Mouse (Mus musculus) cerebellum, adult 2 months (tissue): ENCODE results near the gene Unc5b. TPM values are rescaled to one million over a fixed set of nuclear protein-coding genes. Genes with fewer than 3 reads are reported as not detected.

Experiments
- DNase-seq, 2 experiments: peaks; one replicate each; pipeline ENCODE4 v3.0.0; 2021
- H3K27ac ChIP-seq: fragments of 200-500 bp; 2 replicates; pipeline ENCODE4 v1.5.1; 2012; ENCODE audit warnings: low read length, control low read depth, inconsistent platforms; ENCODE audit not compliant: insufficient read depth
- H3K27me3 ChIP-seq: fragments of 200-500 bp; 2 replicates; pipeline ENCODE4 v1.6.1; 2012; ENCODE audit warnings: inconsistent platforms, mild to moderate bottlenecking, low read length, moderate library complexity; ENCODE audit not compliant: control insufficient read depth, insufficient read depth
- H3K4me1 ChIP-seq: fragments of 200-500 bp; 2 replicates; pipeline ENCODE4 v1.6.1; 2011; ENCODE audit warnings: low read length; ENCODE audit not compliant: control insufficient read depth, insufficient read depth
- H3K4me3 ChIP-seq: fragments of 200-500 bp; replicated peaks from 2 replicates; pipeline ENCODE3; 2011; ENCODE audit warnings: mild to moderate bottlenecking, low read depth, low read length, control low read depth; ENCODE audit not compliant: insufficient read depth
- CTCF ChIP-seq: fragments of 200-500 bp; IDR thresholded peaks from 2 replicates; pipeline ENCODE4 v1.5.1; 2011; ENCODE audit warnings: low read depth, mild to moderate bottlenecking, control low read depth, low read length, moderate library complexity, borderline replicate concordance; ENCODE audit not compliant: insufficient read depth
- POLR2A ChIP-seq: fragments of 200-500 bp; IDR thresholded peaks from 2 replicates; pipeline ENCODE4 v1.6.1; 2011; ENCODE audit warnings: low read length, control low read depth, borderline replicate concordance; ENCODE audit not compliant: insufficient read depth
- WGBS: fragments of 180-500 bp; shearing (Covaris S2); methylation state at CpG from one replicate; pipeline ENCODE4 v1.1.7; 2018; 5-methylcytosine and 5-hydroxymethylcytosine counted together
- polyA plus RNA-seq: library from polyadenylated mRNA; depleted of rRNA; stranded (reverse); fragments of >200 nt; gene quantifications from 2 replicates; pipeline ENCODE4 v1.2.3, GENCODE M21; 2012

Gene Unc5b
- polyA plus RNA-seq, 1 experiment = 44.8 TPM

GRCm38 (mm10) chr10:60756146-60756545 is 75.2 kb downstream of the Unc5b start:
- DNase-seq = no peak
- Histone ChIP-seq H3K27ac (no peak overlapping the region), H3K27me3 (no peaks in the 10 kb centered on the region), H3K4me1 (no peaks in the 10 kb centered on the region; the same call in 1 of the 2 replicates), H3K4me3 (no peak overlapping the region)
- TF ChIP-seq CTCF (no peak), POLR2A (no peak)

- H3K27ac ChIP-seq = no peak overlapping the region
These were observed 77.4 kb downstream of the Unc5b start for GRCm38 (mm10) chr10:60753941-60754340.

GRCm38 (mm10) chr10:60753261-60753660 is 78.1 kb downstream of the Unc5b start:
- no peak overlapping the region for H3K27ac ChIP-seq
- 82% methylated on average over 9 of the region's 9 CpGs for WGBS
- no peak for DNase-seq
- H3K4me1 ChIP-seq = no peaks in the 10 kb centered on the region; the same call in 1 of the 2 replicates
- TF ChIP-seq CTCF (no peak), POLR2A (no peak)
- H3K27me3 ChIP-seq = no peaks in the 10 kb centered on the region
- H3K4me3 ChIP-seq = no peak overlapping the region

More at GRCm38 (mm10) chr10:60753941-60754340, 77.4 kb downstream of the Unc5b start:
- Histone ChIP-seq H3K27me3 (no peaks in the 10 kb centered on the region), H3K4me3 (no peak overlapping the region), H3K4me1 (no peaks in the 10 kb centered on the region; the same call in 1 of the 2 replicates)
- no peak for DNase-seq
- TF ChIP-seq CTCF = no peak
- no peak for TF ChIP-seq POLR2A
- 75% methylated on average over 8 of the region's 8 CpGs for WGBS

- peak; percentile 89 for DNase-seq
- Histone ChIP-seq H3K4me3 (peak within 1 kb of the TSS; percentile 61), H3K27me3 (no peaks in the 10 kb centered on the region), H3K27ac (no peak within 1 kb of the TSS), H3K4me1 (no peaks in the 10 kb centered on the region; the same call in 1 of the 2 replicates)
- peak; percentile 75 for TF ChIP-seq POLR2A
- peak; percentile 24; the same call in 1 of the 2 replicates for TF ChIP-seq CTCF
- WGBS = 6% methylated on average over 41 of the region's 41 CpGs
These were observed 79.1 kb downstream of the Unc5b start, which contains the start of gene Slc29a3 for GRCm38 (mm10) chr10:60752040-60753020. Gene Slc29a3 (minus strand): TSS chr10:60752794.

- 81% methylated on average over 6 of the region's 6 CpGs for WGBS
These were observed 83.6 kb downstream of the Unc5b start for GRCm38 (mm10) chr10:60747667-60748212.

GRCm38 (mm10) chr10:60746512-60746911 is 84.9 kb downstream of the Unc5b start:
- Histone ChIP-seq H3K27ac (no peak overlapping the region), H3K4me3 (no peak overlapping the region), H3K27me3 (no peaks in the 10 kb centered on the region), H3K4me1 (no peaks in the 10 kb centered on the region)
- TF ChIP-seq POLR2A = no peak
- TF ChIP-seq CTCF = no peak
- WGBS = 89% methylated on average over 2 of the region's 2 CpGs
- DNase-seq = no peak

More at GRCm38 (mm10) chr10:60747667-60748212, 83.6 kb downstream of the Unc5b start:
- DNase-seq = no peak
- Histone ChIP-seq H3K4me3 (no peak overlapping the region), H3K27ac (no peak overlapping the region), H3K4me1 (no peaks in the 10 kb centered on the region; the same call in 1 of the 2 replicates), H3K27me3 (no peaks in the 10 kb centered on the region)
- TF ChIP-seq POLR2A = no peak
- TF ChIP-seq CTCF = no peak

- Histone ChIP-seq H3K4me3 (no peak overlapping the region), H3K4me1 (no peaks in the 10 kb centered on the region; the same call in 1 of the 2 replicates), H3K27ac (no peak overlapping the region), H3K27me3 (no peaks in the 10 kb centered on the region)
- no peak for DNase-seq
- TF ChIP-seq CTCF (no peak), POLR2A (no peak)
- 89% methylated on average over 14 of the region's 14 CpGs for WGBS
These were observed 86.7 kb downstream of the Unc5b start for GRCm38 (mm10) chr10:60744543-60745290.
